Mouse (Mus musculus) hindbrain, embryonic 13.5 days (tissue): ENCODE measurements around the gene Ptchd4. TPM values are rescaled to one million over a fixed set of nuclear protein-coding genes. Genes with fewer than 3 reads are reported as not detected.

Source experiments
- ATAC-seq: fragments of 200-750 bp; cut with Nextera tagmentation; 2 replicates; pipeline ENCODE4 v1.8.0; 2017; ENCODE audit warnings: moderate TSS enrichment; ENCODE audit not compliant: low FRiP score
- H3K27ac ChIP-seq: fragments of 300-500 bp; sonication (generic); 2 replicates; pipeline ENCODE4 v1.5.1; 2015; ENCODE audit warnings: inconsistent platforms, mild to moderate bottlenecking, moderate library complexity
- H3K27me3 ChIP-seq: fragments of 300-500 bp; sonication (generic); 2 replicates; pipeline ENCODE4 v1.6.1; 2015; ENCODE audit warnings: mild to moderate bottlenecking, inconsistent platforms
- H3K36me3 ChIP-seq: fragments of 300-500 bp; sonication (generic); 2 replicates; pipeline ENCODE4 v1.6.1; 2015; ENCODE audit warnings: mild to moderate bottlenecking, inconsistent platforms
- H3K4me1 ChIP-seq: fragments of 300-500 bp; sonication (generic); replicated peaks from 2 replicates; pipeline ENCODE4 v1.6.1; 2015; ENCODE audit warnings: inconsistent platforms
- H3K4me2 ChIP-seq: fragments of 300-500 bp; sonication (generic); 2 replicates; pipeline ENCODE4 v1.6.1; 2015; ENCODE audit warnings: inconsistent platforms, mild to moderate bottlenecking, moderate library complexity
- H3K4me3 ChIP-seq: fragments of 300-500 bp; sonication (generic); 2 replicates; pipeline ENCODE4 v1.5.1; 2015; ENCODE audit warnings: mild to moderate bottlenecking, inconsistent platforms
- H3K9ac ChIP-seq: fragments of 300-500 bp; sonication (generic); 2 replicates; pipeline ENCODE4 v1.6.1; 2015; ENCODE audit warnings: mild to moderate bottlenecking, inconsistent platforms
- H3K9me3 ChIP-seq: fragments of 300-500 bp; sonication (generic); 2 replicates; pipeline ENCODE4 v1.6.1; 2016; ENCODE audit warnings: inconsistent platforms
- WGBS: fragments of 180-500 bp; shearing (Covaris S2); methylation state at CpG from one replicate; pipeline ENCODE4 v1.1.7; 2015; 5-methylcytosine and 5-hydroxymethylcytosine counted together
- polyA plus RNA-seq: library from polyadenylated mRNA; unstranded; fragments of >200 nt; fragmentation: Nextera tagmentation; extraction: Ambion mirVana; gene quantifications from 2 replicates; pipeline ENCODE4 v1.2.1, GENCODE M21; 2015

The Ptchd4 gene
- 9.9 and 10.5 TPM in 2 replicates for polyA plus RNA-seq

DNA sequence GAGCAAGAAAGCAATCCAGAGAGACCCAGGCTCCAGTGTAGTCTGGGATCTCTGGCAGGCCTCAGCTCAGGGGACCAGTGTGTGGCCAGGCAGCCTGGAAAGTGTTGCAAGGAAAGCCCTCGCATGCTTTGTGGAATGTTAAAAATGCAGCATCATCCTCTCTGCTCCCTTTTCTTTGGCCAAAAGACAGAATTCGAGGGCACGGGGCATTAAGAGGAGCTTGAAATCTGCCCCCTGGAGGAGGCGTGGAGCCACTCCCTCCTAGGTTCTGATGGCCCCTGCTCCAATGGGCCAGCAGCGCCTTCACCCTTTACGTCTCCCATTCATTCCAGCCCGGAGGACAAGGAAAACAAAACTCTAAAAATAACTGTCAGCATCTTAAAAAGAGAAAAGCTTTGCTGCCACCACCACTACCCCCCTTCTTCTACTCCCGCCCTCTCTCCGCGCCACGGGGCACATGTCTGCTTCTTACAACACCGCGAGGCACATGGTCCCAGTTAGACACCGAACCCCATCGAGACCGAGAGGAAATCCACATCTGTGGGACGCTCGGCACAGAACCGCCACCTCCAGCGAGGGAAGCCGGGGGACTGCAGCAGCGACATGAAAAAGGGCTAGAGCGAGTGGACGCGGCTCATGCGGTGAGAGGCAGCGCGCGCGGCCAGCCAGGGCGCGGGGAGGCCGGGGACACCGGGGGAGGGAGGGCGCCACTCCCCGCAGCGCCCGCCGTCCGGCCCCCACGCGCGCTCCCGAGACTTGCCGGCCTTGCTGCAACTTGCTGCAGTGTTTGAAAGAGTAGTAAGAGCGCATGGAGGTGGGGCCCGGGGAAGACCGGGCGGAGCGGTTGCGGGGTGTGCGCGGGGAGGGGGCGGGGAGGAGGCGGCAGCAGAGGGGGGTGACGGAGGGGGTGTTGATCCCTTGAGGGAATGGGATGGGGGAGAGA lies at the start of gene Ptchd4:
TSS of gene Ptchd4 (plus strand) at position 279 of the 943 bp plus-strand sequence.
- Histone ChIP-seq H3K36me3 (no peaks in the 10 kb centered on the region), H3K4me1 (peaks cover 11% of the 10 kb centered on the region; the same call in 1 of the 2 replicates), H3K9ac (peak within 1 kb of the TSS; percentile 82), H3K4me3 (peak within 1 kb of the TSS; percentile 68), H3K27me3 (no peaks in the 10 kb centered on the region), H3K4me2 (peak within 1 kb of the TSS; percentile 83), H3K27ac (peak within 1 kb of the TSS; percentile 80), H3K9me3 (no peaks in the 10 kb centered on the region)
- peak; percentile 90 for ATAC-seq
- WGBS = under 1% methylated on average over 51 of the region's 56 CpGs

DNA sequence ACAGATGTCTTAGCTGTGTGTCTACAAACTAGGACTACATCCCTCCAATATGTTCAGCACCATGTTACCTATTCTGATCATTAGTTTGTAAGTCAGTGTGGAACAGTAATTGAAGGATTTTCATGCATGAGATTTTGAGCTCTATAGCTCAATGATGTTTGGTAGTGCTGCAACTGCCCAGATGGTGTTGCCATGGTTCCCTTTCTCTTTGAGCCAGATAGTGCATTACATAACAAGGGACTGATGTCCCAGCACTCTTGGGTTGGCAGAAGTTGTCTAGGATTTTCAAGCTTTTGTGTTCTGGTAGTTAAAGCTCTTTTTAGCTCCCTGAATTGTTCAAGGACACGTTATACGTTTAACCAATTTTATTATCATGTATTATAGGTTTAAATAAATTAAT lies 38.9 kb upstream of the Ptchd4 start:
- no peak overlapping the region for H3K4me2 ChIP-seq
- no peak overlapping the region for H3K4me3 ChIP-seq
- H3K27ac ChIP-seq = no peak overlapping the region
- no peaks in the 10 kb centered on the region for H3K27me3 ChIP-seq
- H3K9ac ChIP-seq = no peak overlapping the region
- WGBS = 79% methylated on average over 2 of the region's 2 CpGs
- ATAC-seq = no peak
- no peaks in the 10 kb centered on the region for H3K9me3 ChIP-seq
- no peaks in the 10 kb centered on the region for H3K4me1 ChIP-seq
- no peaks in the 10 kb centered on the region for H3K36me3 ChIP-seq

DNA sequence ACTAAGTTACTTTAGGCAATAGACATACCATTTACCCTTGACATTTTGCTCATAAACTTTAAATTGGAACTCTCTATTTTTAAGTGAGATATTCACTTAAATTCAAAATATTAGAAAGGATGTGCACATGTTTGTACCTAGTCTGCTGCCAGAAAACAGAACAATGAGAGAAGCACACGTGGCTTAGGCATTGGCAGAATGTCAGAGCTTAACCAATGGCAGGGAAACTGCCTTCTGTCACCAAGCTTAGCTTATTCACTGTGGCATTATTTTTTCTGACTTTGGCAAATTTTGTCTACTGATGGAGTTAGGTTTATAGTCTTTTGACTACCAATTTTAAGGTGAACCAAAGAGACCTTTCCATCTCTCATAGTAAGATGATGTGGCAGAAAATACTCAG lies 31.4 kb upstream of the Ptchd4 start:
- H3K9ac ChIP-seq = no peak overlapping the region
- no peak for ATAC-seq
- no peaks in the 10 kb centered on the region for H3K9me3 ChIP-seq
- H3K4me2 ChIP-seq = no peak overlapping the region
- H3K4me3 ChIP-seq = no peak overlapping the region
- no peaks in the 10 kb centered on the region for H3K36me3 ChIP-seq
- H3K27me3 ChIP-seq = no peaks in the 10 kb centered on the region
- WGBS = 66% methylated on average over 1 of the region's 1 CpGs
- H3K27ac ChIP-seq = no peak overlapping the region
- no peaks in the 10 kb centered on the region for H3K4me1 ChIP-seq

DNA sequence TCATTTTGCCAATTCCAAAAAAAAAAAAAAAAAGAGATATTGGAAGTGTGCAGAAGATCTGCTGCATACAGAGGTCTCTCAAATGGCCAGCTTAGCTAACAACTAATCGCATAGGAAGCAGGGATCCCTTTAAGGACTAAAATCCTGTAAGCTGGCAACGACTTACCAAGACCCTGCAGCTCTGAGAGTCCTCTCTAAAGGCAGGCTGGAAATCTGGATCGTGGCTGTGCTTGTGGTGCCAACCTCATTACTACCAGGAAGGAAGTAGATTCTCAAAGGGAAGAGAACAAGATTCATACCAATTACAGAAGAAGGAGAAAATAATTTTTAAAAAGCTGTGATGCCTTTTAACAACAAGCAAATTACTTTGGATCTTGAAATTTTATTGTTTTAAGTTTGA lies 29.5 kb upstream of the Ptchd4 start:
- Histone ChIP-seq H3K4me1 (no peaks in the 10 kb centered on the region), H3K4me3 (no peak overlapping the region), H3K27me3 (no peaks in the 10 kb centered on the region), H3K9ac (no peak overlapping the region), H3K4me2 (no peak overlapping the region), H3K9me3 (no peaks in the 10 kb centered on the region), H3K36me3 (no peaks in the 10 kb centered on the region), H3K27ac (no peak overlapping the region)
- no peak for ATAC-seq
- WGBS = 77% methylated on average over 3 of the region's 3 CpGs

DNA sequence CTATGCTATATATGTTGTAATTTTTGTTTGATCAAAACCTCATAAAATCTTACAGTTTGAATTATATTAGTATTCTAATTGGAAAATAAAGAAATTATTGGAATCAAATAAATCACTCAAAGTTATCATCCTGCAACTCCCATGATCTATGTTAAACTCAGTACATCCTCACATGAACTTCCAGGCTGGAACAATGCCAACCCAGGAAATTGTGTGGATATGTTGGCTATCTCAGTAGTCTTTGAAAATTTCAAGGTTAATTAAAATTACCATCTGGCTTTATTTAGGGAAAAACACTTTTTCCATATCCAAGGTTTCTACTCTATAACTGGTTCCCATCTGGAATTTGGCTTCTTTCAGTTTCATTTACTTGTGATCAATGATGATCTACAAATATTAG lies 25.4 kb upstream of the Ptchd4 start:
- no peak overlapping the region for H3K9ac ChIP-seq
- no peak overlapping the region for H3K4me3 ChIP-seq
- no peak for ATAC-seq
- no peak overlapping the region for H3K27ac ChIP-seq
- no peaks in the 10 kb centered on the region for H3K36me3 ChIP-seq
- no peaks in the 10 kb centered on the region for H3K4me1 ChIP-seq
- no peaks in the 10 kb centered on the region for H3K9me3 ChIP-seq
- H3K27me3 ChIP-seq = no peaks in the 10 kb centered on the region
- no peak overlapping the region for H3K4me2 ChIP-seq

DNA sequence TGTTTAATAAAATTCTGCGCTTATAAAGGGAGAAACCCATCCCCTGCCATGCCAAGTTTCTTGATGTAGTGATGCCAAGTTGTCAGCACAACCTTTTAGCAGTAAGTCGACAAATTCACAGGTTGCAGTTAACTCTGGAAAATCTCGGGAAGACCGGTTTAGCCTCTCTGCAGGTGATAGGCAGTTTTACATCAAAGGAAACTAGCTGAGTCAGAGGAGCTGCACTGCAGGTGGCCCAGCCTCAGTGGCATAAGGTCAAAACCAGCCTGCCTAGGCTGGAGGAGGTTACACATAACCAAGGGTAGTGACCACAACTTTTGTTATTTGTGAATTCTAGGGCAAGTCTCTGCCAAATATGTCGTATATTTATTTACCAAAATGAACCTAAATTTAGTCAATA lies 24.0 kb upstream of the Ptchd4 start:
- Histone ChIP-seq H3K9ac (no peak overlapping the region), H3K27me3 (no peaks in the 10 kb centered on the region), H3K36me3 (no peaks in the 10 kb centered on the region), H3K4me1 (no peaks in the 10 kb centered on the region), H3K9me3 (no peaks in the 10 kb centered on the region), H3K27ac (no peak overlapping the region), H3K4me3 (no peak overlapping the region), H3K4me2 (no peak overlapping the region)
- no peak for ATAC-seq
- WGBS = 52% methylated on average over 5 of the region's 5 CpGs

DNA sequence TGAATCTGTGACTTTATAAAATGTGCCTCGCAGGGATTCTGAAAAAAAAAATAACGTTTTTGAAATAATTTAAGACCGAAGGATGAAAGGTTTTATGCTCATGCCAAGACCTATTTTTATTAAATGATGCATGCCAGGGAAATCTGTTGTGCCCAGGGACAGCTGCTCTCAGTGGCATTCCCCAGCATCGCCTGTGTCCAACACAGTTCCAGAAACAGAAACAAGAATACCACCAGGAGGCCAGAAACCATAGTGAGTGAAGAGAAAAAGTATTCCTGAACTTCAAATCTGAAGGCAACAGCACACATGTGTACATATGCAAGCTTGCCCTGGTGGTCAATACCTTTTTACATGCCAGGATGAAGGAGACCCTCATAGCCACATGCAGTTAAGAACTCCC lies 17.8 kb upstream of the Ptchd4 start:
- no peaks in the 10 kb centered on the region for H3K4me1 ChIP-seq
- no peak overlapping the region for H3K9ac ChIP-seq
- 79% methylated on average over 4 of the region's 4 CpGs for WGBS
- no peak overlapping the region for H3K4me2 ChIP-seq
- no peak for ATAC-seq
- H3K27me3 ChIP-seq = no peaks in the 10 kb centered on the region
- no peak overlapping the region for H3K4me3 ChIP-seq
- H3K36me3 ChIP-seq = no peaks in the 10 kb centered on the region
- no peaks in the 10 kb centered on the region for H3K9me3 ChIP-seq
- H3K27ac ChIP-seq = no peak overlapping the region

DNA sequence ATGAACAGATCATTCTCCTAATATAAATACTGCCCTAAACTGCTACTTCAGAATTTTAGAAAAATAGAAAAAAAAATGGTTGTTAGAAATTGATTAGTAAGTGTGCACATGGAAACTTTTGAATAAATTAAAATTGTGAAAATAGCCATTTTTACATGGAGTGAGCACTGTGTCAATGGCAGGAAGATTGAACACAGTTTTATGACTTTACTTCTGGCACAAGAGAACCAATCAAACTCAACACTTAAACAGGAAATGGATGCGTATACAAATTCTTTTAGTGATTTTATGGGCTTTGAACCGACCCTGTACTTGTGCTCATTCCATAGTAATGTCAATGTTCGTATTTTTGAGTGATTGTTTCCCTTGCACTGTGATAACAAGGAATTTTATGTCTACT lies 16.1 kb upstream of the Ptchd4 start:
- Histone ChIP-seq H3K36me3 (no peaks in the 10 kb centered on the region), H3K27me3 (no peaks in the 10 kb centered on the region), H3K4me2 (no peak overlapping the region), H3K9ac (no peak overlapping the region), H3K27ac (no peak overlapping the region), H3K9me3 (no peaks in the 10 kb centered on the region), H3K4me1 (no peaks in the 10 kb centered on the region), H3K4me3 (no peak overlapping the region)
- no peak for ATAC-seq
- WGBS = 83% methylated on average over 3 of the region's 3 CpGs

DNA sequence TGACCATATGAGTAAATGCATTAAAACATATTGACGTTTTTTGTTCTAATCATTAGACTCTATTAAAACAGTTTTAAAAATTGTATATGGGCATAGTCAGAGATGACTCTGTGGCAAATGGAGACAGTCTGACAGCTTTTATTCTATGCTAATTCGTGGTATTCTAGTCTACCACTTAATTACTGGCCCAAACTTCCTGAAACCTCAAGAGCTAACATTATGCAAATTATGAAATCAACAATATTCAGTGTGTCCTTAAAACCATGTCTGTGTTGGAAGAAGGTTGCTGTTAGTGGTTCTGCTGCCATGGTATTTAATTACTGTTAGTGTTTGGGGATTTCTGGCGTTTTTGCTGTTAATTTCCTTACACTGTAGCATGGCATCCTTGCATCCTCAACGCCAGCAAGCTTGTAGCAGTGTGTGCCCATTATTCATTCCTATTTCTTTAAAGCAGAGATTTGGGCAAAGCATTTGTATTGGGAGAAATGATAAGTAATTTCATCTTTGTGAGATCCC lies 12.6 kb upstream of the Ptchd4 start:
- Histone ChIP-seq H3K4me1 (no peaks in the 10 kb centered on the region), H3K36me3 (no peaks in the 10 kb centered on the region), H3K27ac (no peak overlapping the region), H3K9me3 (no peaks in the 10 kb centered on the region), H3K4me2 (no peak overlapping the region), H3K27me3 (no peaks in the 10 kb centered on the region), H3K4me3 (no peak overlapping the region), H3K9ac (no peak overlapping the region)
- peak; percentile 76 for ATAC-seq
- WGBS = 59% methylated on average over 4 of the region's 4 CpGs

DNA sequence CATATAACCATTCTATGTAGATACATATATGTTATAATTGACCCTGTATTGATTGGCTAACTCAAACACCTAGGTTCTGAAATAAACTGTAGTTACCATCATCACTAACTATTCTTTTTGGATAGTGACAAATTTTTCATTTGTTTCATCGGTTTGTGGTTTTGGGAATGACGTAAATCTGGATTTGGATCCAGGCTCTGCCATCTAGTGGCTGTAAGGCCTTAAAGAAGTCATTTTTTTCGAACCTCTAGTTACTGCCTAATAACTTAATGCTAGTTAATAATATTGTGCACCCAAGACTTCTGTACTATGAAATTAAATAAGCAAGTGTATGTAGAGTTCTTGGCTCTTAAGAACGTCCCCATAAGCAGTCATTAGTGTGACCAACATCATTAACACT lies 11.5 kb upstream of the Ptchd4 start:
- ATAC-seq = no peak
- no peak overlapping the region for H3K4me3 ChIP-seq

DNA sequence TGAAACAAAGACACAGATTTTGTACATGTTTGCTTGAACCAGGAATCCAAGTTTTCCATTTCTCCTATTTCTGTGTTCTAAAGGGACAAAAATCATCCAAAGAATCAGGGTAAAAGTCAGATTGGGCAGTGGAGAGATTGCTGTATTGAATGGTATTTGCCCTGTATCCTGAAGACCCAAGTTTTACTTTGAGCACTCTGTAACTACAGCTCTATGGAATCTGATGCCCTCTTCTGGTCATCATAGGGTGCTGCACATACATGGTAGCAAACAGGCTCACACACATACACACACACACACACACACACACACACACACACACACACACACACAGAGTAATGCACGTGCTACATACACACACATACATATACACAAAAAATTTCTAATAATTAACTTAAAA lies 8.7 kb upstream of the Ptchd4 start:
- 100% methylated on average over 1 of the region's 1 CpGs for WGBS
- H3K4me3 ChIP-seq = no peak overlapping the region
- no peaks in the 10 kb centered on the region for H3K9me3 ChIP-seq
- no peak overlapping the region for H3K9ac ChIP-seq
- H3K4me2 ChIP-seq = no peak overlapping the region
- H3K27me3 ChIP-seq = no peaks in the 10 kb centered on the region
- no peak overlapping the region for H3K27ac ChIP-seq
- no peaks in the 10 kb centered on the region for H3K36me3 ChIP-seq
- H3K4me1 ChIP-seq = no peaks in the 10 kb centered on the region
- no peak for ATAC-seq

More for the DNA sequence above, 11.5 kb upstream of the Ptchd4 start:
- Histone ChIP-seq H3K9me3 (no peaks in the 10 kb centered on the region), H3K36me3 (no peaks in the 10 kb centered on the region), H3K27me3 (no peaks in the 10 kb centered on the region), H3K9ac (no peak overlapping the region), H3K4me1 (no peaks in the 10 kb centered on the region), H3K27ac (no peak overlapping the region), H3K4me2 (no peak overlapping the region)
- WGBS = 72% methylated on average over 4 of the region's 4 CpGs

DNA sequence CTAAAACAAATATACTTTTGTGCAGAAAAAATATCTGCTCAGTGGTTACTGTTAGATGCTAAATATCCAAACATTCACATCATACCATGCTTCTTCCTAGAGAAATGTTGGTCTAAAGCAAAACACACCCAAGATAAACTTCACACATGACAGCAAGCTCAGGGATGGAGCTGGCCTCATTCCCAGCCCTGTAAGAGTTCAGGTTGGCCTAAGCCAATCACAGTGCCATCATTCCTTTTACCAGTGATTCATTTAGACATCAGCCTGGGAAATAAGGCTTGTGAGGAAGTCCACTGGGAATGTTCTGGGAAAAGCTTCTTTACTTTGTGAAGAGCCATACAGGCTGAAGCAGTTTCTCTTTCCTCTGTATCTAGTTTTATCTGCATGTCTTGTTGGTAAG lies 5.6 kb upstream of the Ptchd4 start:
- no peaks in the 10 kb centered on the region for H3K9me3 ChIP-seq
- no peaks in the 10 kb centered on the region for H3K27me3 ChIP-seq
- H3K4me3 ChIP-seq = no peak overlapping the region
- H3K4me2 ChIP-seq = no peak overlapping the region
- no peaks in the 10 kb centered on the region for H3K36me3 ChIP-seq
- no peaks in the 10 kb centered on the region; the same call in 1 of the 2 replicates for H3K4me1 ChIP-seq
- H3K27ac ChIP-seq = no peak overlapping the region
- H3K9ac ChIP-seq = no peak overlapping the region
- no peak for ATAC-seq

DNA sequence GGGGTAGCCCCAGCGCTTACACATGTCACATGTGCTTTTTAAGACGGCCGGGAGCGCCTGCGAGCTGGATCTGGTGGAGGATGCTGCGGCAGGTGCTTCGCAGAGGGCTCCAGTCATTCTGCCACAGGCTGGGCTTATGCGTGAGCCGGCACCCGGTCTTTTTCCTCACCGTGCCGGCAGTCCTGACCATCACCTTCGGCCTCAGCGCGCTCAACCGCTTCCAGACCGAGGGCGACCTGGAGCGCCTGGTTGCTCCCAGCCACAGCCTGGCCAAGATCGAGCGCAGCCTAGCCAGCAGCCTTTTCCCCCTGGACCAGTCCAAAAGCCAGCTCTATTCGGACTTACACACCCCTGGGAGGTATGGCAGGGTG lies 850 bp downstream of the Ptchd4 start:
- peak; percentile 83 for ATAC-seq
- under 1% methylated on average over 21 of the region's 22 CpGs for WGBS
- peak overlapping the region; percentile 68 for H3K4me3 ChIP-seq
- peak overlapping the region; percentile 82 for H3K9ac ChIP-seq
- no peaks in the 10 kb centered on the region for H3K27me3 ChIP-seq
- no peaks in the 10 kb centered on the region for H3K36me3 ChIP-seq
- peak overlapping the region; percentile 83 for H3K4me2 ChIP-seq
- peak overlapping the region; percentile 80 for H3K27ac ChIP-seq
- H3K4me1 ChIP-seq = peaks cover 11% of the 10 kb centered on the region; the same call in 1 of the 2 replicates
- H3K9me3 ChIP-seq = no peaks in the 10 kb centered on the region
